Mouse (Mus musculus) midbrain, embryonic 13.5 days (tissue): ENCODE results near the gene Rnf207. TPM values are rescaled to one million over a fixed set of nuclear protein-coding genes. Genes with fewer than 3 reads are reported as not detected.

Source experiments
- ATAC-seq: fragments of 200-750 bp; cut with Nextera tagmentation; 2 replicates; pipeline ENCODE4 v1.8.0; 2017; ENCODE audit warnings: mild to moderate bottlenecking, moderate TSS enrichment, moderate library complexity
- H3K27ac ChIP-seq: fragments of 300-500 bp; sonication (generic); 2 replicates; pipeline ENCODE4 v1.5.1; 2015; ENCODE audit warnings: inconsistent platforms, mild to moderate bottlenecking, moderate library complexity
- H3K27me3 ChIP-seq: fragments of 300-500 bp; sonication (generic); 2 replicates; pipeline ENCODE4 v1.6.1; 2015; ENCODE audit warnings: mild to moderate bottlenecking, inconsistent platforms
- H3K36me3 ChIP-seq: fragments of 300-500 bp; sonication (generic); 2 replicates; pipeline ENCODE4 v1.6.1; 2015; ENCODE audit warnings: mild to moderate bottlenecking, inconsistent platforms
- H3K4me1 ChIP-seq: fragments of 300-500 bp; sonication (generic); replicated peaks from 2 replicates; pipeline ENCODE4 v1.6.1; 2015; ENCODE audit warnings: inconsistent platforms
- H3K4me2 ChIP-seq: fragments of 300-500 bp; sonication (generic); replicated peaks from 2 replicates; pipeline ENCODE4 v1.6.1; 2015; ENCODE audit warnings: moderate library complexity, mild to moderate bottlenecking, inconsistent platforms
- H3K4me3 ChIP-seq: fragments of 300-500 bp; sonication (generic); replicated peaks from 2 replicates; pipeline ENCODE4 v1.5.1; 2015; ENCODE audit warnings: mild to moderate bottlenecking, inconsistent platforms
- H3K9ac ChIP-seq: fragments of 300-500 bp; sonication (generic); replicated peaks from 2 replicates; pipeline ENCODE4 v1.6.1; 2015; ENCODE audit warnings: mild to moderate bottlenecking, inconsistent platforms
- H3K9me3 ChIP-seq: fragments of 300-500 bp; sonication (generic); 2 replicates; pipeline ENCODE4 v1.6.1; 2016; ENCODE audit warnings: mild to moderate bottlenecking, inconsistent platforms
- WGBS: fragments of 180-500 bp; shearing (Covaris S2); methylation state at CpG from one replicate; pipeline ENCODE4 v1.1.7; 2015; 5-methylcytosine and 5-hydroxymethylcytosine counted together
- polyA plus RNA-seq: library from polyadenylated mRNA; unstranded; fragments of >200 nt; fragmentation: Nextera tagmentation; extraction: Ambion mirVana; gene quantifications from 2 replicates; pipeline ENCODE4 v1.2.1, GENCODE M21; 2015

Gene Rnf207
- polyA plus RNA-seq, 1 experiment from 2014 or later = 4.7 TPM

GRCm38 (mm10) chr4:152276389-152277347, 42.1 kb downstream of the Rnf207 start:
- no peaks in the 10 kb centered on the region for H3K36me3 ChIP-seq
- 55% methylated on average over 10 of the region's 10 CpGs for WGBS
- H3K9ac ChIP-seq = no peak overlapping the region
- peaks cover 21% of the 10 kb centered on the region for H3K4me1 ChIP-seq
- no peak for ATAC-seq
- H3K27me3 ChIP-seq = peaks cover 92% of the 10 kb centered on the region
- no peak overlapping the region for H3K4me2 ChIP-seq
- H3K4me3 ChIP-seq = no peak overlapping the region
- no peaks in the 10 kb centered on the region for H3K9me3 ChIP-seq
- no peak overlapping the region for H3K27ac ChIP-seq

DNA sequence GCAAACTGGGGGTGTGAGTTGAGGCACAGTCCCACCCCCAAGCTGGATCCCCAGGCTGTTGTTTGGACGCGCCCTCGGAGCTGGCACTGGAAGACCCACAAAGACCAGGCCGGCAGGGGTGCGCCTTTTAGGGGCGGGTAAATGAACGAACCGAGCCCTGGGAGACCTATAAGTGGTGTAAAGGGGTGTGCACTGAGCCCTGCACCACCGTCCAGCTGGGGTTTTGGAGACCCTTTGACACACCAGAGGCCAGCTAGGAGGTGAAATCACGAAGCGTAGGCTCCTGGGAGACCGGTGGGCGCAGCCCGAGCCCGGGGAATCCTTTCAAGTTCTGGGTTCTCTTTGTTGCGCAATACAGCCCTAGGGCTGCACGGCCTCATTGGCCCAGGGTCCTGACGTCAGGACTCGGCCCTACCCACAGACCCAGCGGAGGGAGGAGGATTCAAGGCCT, 44.1 kb downstream of the Rnf207 start:
- peak overlapping the region; percentile 67 for H3K27ac ChIP-seq
- H3K4me2 ChIP-seq = peak overlapping the region; percentile 87
- WGBS = under 1% methylated on average over 20 of the region's 20 CpGs
- H3K9me3 ChIP-seq = no peaks in the 10 kb centered on the region
- H3K36me3 ChIP-seq = no peaks in the 10 kb centered on the region
- peaks cover 85% of the 10 kb centered on the region for H3K27me3 ChIP-seq
- peak overlapping the region; percentile 82 for H3K9ac ChIP-seq
- H3K4me1 ChIP-seq = peaks cover 21% of the 10 kb centered on the region
- ATAC-seq = peak; percentile 44
- peak overlapping the region; percentile 57 for H3K4me3 ChIP-seq

GRCm38 (mm10) chr4:152273621-152274236, 45.1 kb downstream of the Rnf207 start, which contains the start of gene Gpr153:
Gene Gpr153 (plus strand): TSS chr4:152274232.
- Histone ChIP-seq H3K27me3 (peaks cover 80% of the 10 kb centered on the region), H3K27ac (peak within 1 kb of the TSS; percentile 67), H3K4me3 (peak within 1 kb of the TSS; percentile 57), H3K36me3 (no peaks in the 10 kb centered on the region), H3K4me2 (peak within 1 kb of the TSS; percentile 87), H3K9ac (peak within 1 kb of the TSS; percentile 82), H3K9me3 (no peaks in the 10 kb centered on the region), H3K4me1 (peaks cover 21% of the 10 kb centered on the region)
- 2% methylated on average over 30 of the region's 48 CpGs for WGBS
- peak; percentile 74 for ATAC-seq

- ATAC-seq = peak; percentile 21; the same call in 1 of the 2 replicates
- Histone ChIP-seq H3K9ac (no peak overlapping the region; the same call in 1 of the 2 replicates), H3K4me2 (peak overlapping the region; percentile 87), H3K27ac (peak overlapping the region; percentile 67), H3K4me1 (peaks cover 21% of the 10 kb centered on the region), H3K4me3 (no peak overlapping the region; the same call in 1 of the 2 replicates), H3K9me3 (no peaks in the 10 kb centered on the region), H3K36me3 (peaks cover 2% of the 10 kb centered on the region), H3K27me3 (peaks cover 78% of the 10 kb centered on the region)
- WGBS = 24% methylated on average over 3 of the region's 3 CpGs
Observed at GRCm38 (mm10) chr4:152273191-152273590, 45.6 kb downstream of the Rnf207 start.

- Histone ChIP-seq H3K4me2 (no peak overlapping the region), H3K4me1 (peaks cover 21% of the 10 kb centered on the region), H3K9ac (no peak overlapping the region), H3K27me3 (peaks cover 73% of the 10 kb centered on the region), H3K9me3 (no peaks in the 10 kb centered on the region), H3K27ac (0 out of 2 replicates have a peak overlapping the region, but pooled peaks have one; percentile 12), H3K4me3 (no peak overlapping the region), H3K36me3 (peaks cover 4% of the 10 kb centered on the region)
- 30% methylated on average over 9 of the region's 9 CpGs for WGBS
- 0 out of 2 replicates have a peak, but pooled peaks have one; percentile 3 for ATAC-seq
Observed at GRCm38 (mm10) chr4:152272449-152273049, 46.2 kb downstream of the Rnf207 start.

DNA sequence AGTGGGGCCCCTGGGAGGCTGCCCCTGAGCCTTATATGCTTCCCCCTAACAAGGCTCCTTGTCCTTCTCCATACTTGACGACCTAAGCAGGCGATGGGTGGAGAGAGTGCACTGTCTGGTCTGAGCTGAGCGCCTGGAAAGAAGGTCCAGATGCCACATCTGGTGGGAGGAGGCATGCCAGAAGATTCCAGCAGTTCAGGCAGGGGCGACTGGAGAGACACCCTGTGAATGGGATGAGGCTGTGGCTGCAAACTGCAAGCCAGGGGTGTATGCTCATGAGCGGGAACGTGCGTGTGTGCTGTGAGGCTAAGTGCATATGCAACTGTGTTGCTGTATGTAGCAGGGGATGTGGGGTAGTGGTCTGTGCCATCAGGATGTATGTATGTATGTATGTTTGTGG, 46.8 kb downstream of the Rnf207 start:
- Histone ChIP-seq H3K4me1 (peaks cover 21% of the 10 kb centered on the region), H3K9me3 (no peaks in the 10 kb centered on the region), H3K27ac (no peak overlapping the region), H3K4me2 (no peak overlapping the region), H3K36me3 (peaks cover 4% of the 10 kb centered on the region), H3K9ac (no peak overlapping the region), H3K4me3 (no peak overlapping the region), H3K27me3 (peaks cover 68% of the 10 kb centered on the region)
- WGBS = 69% methylated on average over 7 of the region's 7 CpGs
- no peak for ATAC-seq

GRCm38 (mm10) chr4:152271334-152271733, 47.5 kb downstream of the Rnf207 start:
- no peak overlapping the region for H3K4me2 ChIP-seq
- H3K27ac ChIP-seq = no peak overlapping the region
- WGBS = 87% methylated on average over 11 of the region's 11 CpGs
- H3K9me3 ChIP-seq = no peaks in the 10 kb centered on the region
- H3K36me3 ChIP-seq = peaks cover 4% of the 10 kb centered on the region
- no peak for ATAC-seq
- H3K4me1 ChIP-seq = peaks cover 21% of the 10 kb centered on the region
- H3K9ac ChIP-seq = no peak overlapping the region
- peaks cover 61% of the 10 kb centered on the region for H3K27me3 ChIP-seq
- H3K4me3 ChIP-seq = no peak overlapping the region

- Histone ChIP-seq H3K27ac (no peak overlapping the region), H3K4me2 (no peak overlapping the region), H3K4me3 (no peak overlapping the region), H3K4me1 (peaks cover 29% of the 10 kb centered on the region), H3K36me3 (peaks cover 4% of the 10 kb centered on the region), H3K9ac (no peak overlapping the region), H3K27me3 (peaks cover 54% of the 10 kb centered on the region), H3K9me3 (no peaks in the 10 kb centered on the region)
- 82% methylated on average over 9 of the region's 9 CpGs for WGBS
- ATAC-seq = no peak
Observed at GRCm38 (mm10) chr4:152270599-152270998, 48.2 kb downstream of the Rnf207 start.

DNA sequence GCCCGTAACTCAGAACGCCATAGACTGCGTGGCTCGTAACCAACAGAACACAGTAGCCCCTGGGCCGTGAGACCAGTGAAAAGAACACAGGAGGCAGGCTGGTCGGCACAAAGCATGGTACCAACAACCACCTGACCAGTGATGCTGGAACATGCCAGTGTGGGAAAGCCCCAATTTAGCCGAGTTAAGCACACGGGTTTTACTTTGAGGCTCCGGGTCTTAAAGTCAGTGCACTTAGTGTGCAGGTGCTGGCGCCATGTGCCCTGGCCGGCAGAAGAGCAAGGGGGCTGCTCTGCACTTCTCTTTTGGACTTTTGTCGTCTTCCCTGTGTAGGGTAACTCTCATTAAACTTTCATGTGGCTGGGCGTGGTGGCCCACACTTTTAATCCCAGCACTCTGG, 48.8 kb downstream of the Rnf207 start:
- Histone ChIP-seq H3K4me1 (peaks cover 25% of the 10 kb centered on the region), H3K4me3 (no peak overlapping the region), H3K36me3 (peaks cover 6% of the 10 kb centered on the region), H3K9ac (no peak overlapping the region), H3K4me2 (no peak overlapping the region), H3K9me3 (no peaks in the 10 kb centered on the region), H3K27me3 (peaks cover 48% of the 10 kb centered on the region), H3K27ac (no peak overlapping the region)
- ATAC-seq = no peak
- 85% methylated on average over 13 of the region's 13 CpGs for WGBS

DNA sequence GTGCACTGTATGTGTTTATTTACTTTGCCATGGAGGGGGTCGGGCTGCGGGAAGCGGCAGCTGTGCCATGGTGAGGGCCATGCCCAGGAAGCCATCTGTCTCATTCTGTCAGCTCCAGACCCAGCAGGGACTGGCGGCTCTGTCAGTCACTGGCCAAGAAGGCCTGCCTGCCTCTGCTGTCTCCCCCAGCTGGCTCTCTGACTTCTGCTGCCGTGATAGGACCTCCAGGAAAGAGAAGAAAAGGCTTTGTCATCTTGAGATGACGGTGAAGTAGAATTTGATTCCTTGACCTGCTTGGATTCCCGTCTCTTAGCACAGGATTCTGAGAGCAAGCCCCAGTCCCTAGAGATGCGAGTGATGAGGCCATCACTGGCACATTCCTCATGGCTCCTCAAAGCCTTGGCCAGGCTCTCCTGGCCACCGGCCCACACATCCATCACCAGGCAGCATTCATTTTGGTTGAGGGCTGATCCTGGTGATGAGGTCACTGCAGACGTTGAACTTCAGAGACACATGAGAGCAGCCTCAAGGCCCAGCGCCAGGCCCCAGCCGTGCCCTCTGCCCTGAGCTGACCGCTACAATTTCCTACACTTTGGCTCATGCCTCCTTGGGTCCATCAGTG, 50.9 kb downstream of the Rnf207 start:
- Histone ChIP-seq H3K4me1 (peaks cover 19% of the 10 kb centered on the region), H3K9ac (no peak overlapping the region), H3K27ac (no peak overlapping the region), H3K9me3 (no peaks in the 10 kb centered on the region), H3K36me3 (peaks cover 7% of the 10 kb centered on the region), H3K27me3 (peaks cover 31% of the 10 kb centered on the region), H3K4me2 (no peak overlapping the region), H3K4me3 (no peak overlapping the region)
- 84% methylated on average over 13 of the region's 13 CpGs for WGBS
- no peak for ATAC-seq

GRCm38 (mm10) chr4:152266236-152266895, 52.4 kb downstream of the Rnf207 start:
- Histone ChIP-seq H3K4me1 (peaks cover 19% of the 10 kb centered on the region), H3K27me3 (peaks cover 16% of the 10 kb centered on the region; the same call in 1 of the 2 replicates), H3K4me2 (no peak overlapping the region), H3K9me3 (no peaks in the 10 kb centered on the region), H3K36me3 (peaks cover 7% of the 10 kb centered on the region), H3K27ac (no peak overlapping the region), H3K4me3 (no peak overlapping the region), H3K9ac (no peak overlapping the region)
- 71% methylated on average over 10 of the region's 10 CpGs for WGBS
- no peak for ATAC-seq
